Mouse (Mus musculus): ENCODE measurements at regions not wholly inside any gene's neighbourhood (a gene's known extent, or its start where the extent isn't known, plus 50 kb on each side); places are given as distances from the start of the nearest gene placed in this dataset.

- TF ChIP-seq POLR2A (IDR thresholded peaks at IDR 0.05; ENCODE audit: insufficient read length, low read depth) (no peak), TCF3 (IDR thresholded peaks at IDR 0.05; ENCODE audit: insufficient read length, low read depth) (no peak), USF1 (IDR thresholded peaks at IDR 0.05; ENCODE audit: low read depth) (no peak), MYOD1 (IDR thresholded peaks at IDR 0.05; ENCODE audit: control insufficient read depth in 1 of 3, insufficient read length in 2 of 3, low read depth in 2 of 3) (no peak)
Observed at GRCm38 (mm10) chr9:97295770-97296169, 74.0 kb downstream of the Trim42 start.
